Mouse (Mus musculus) forebrain, embryonic 13.5 days (tissue): ENCODE measurements around the gene Ccdc33. TPM values are rescaled to one million over a fixed set of nuclear protein-coding genes. Genes with fewer than 3 reads are reported as not detected.

Experiments used
- ATAC-seq: fragments of 200-750 bp; cut with Nextera tagmentation; 2 replicates; pipeline ENCODE4 v1.8.0; 2017
- H3K27ac ChIP-seq: fragments of 300-500 bp; sonication (generic); 2 replicates; pipeline ENCODE4 v1.5.1; 2015; ENCODE audit warnings: inconsistent platforms, mild to moderate bottlenecking, moderate library complexity
- H3K27me3 ChIP-seq: fragments of 300-500 bp; sonication (generic); 2 replicates; pipeline ENCODE4 v1.6.1; 2015; ENCODE audit warnings: mild to moderate bottlenecking, inconsistent platforms
- H3K36me3 ChIP-seq: fragments of 300-500 bp; sonication (generic); 2 replicates; pipeline ENCODE4 v1.6.1; 2015; ENCODE audit warnings: mild to moderate bottlenecking, inconsistent platforms; ENCODE audit not compliant: poor library complexity, severe bottlenecking
- H3K4me1 ChIP-seq: fragments of 300-500 bp; sonication (generic); 2 replicates; pipeline ENCODE4 v1.6.1; 2015; ENCODE audit warnings: inconsistent platforms
- H3K4me2 ChIP-seq: fragments of 300-500 bp; sonication (generic); 2 replicates; pipeline ENCODE4 v1.6.1; 2015; ENCODE audit warnings: inconsistent platforms, mild to moderate bottlenecking, moderate library complexity
- H3K4me3 ChIP-seq: fragments of 300-500 bp; sonication (generic); 2 replicates; pipeline ENCODE4 v1.5.1; 2015; ENCODE audit warnings: mild to moderate bottlenecking, inconsistent platforms
- H3K9ac ChIP-seq: fragments of 300-500 bp; sonication (generic); 2 replicates; pipeline ENCODE4 v1.6.1; 2015; ENCODE audit warnings: mild to moderate bottlenecking, inconsistent platforms
- H3K9me3 ChIP-seq: fragments of 300-500 bp; sonication (generic); replicated peaks from 2 replicates; pipeline ENCODE4 v1.6.1; 2016; ENCODE audit warnings: inconsistent platforms
- WGBS: fragments of 180-500 bp; shearing (Covaris S2); methylation state at CpG from one replicate; pipeline ENCODE4 v1.1.7; 2015; 5-methylcytosine and 5-hydroxymethylcytosine counted together
- polyA plus RNA-seq: library from polyadenylated mRNA; unstranded; fragments of >200 nt; fragmentation: Nextera tagmentation; extraction: Ambion mirVana; gene quantifications from 2 replicates; pipeline ENCODE4 v1.2.1, GENCODE M21; 2015

Gene Ccdc33
- polyA plus RNA-seq, 1 experiment from 2014 or later: 1.8 TPM

DNA sequence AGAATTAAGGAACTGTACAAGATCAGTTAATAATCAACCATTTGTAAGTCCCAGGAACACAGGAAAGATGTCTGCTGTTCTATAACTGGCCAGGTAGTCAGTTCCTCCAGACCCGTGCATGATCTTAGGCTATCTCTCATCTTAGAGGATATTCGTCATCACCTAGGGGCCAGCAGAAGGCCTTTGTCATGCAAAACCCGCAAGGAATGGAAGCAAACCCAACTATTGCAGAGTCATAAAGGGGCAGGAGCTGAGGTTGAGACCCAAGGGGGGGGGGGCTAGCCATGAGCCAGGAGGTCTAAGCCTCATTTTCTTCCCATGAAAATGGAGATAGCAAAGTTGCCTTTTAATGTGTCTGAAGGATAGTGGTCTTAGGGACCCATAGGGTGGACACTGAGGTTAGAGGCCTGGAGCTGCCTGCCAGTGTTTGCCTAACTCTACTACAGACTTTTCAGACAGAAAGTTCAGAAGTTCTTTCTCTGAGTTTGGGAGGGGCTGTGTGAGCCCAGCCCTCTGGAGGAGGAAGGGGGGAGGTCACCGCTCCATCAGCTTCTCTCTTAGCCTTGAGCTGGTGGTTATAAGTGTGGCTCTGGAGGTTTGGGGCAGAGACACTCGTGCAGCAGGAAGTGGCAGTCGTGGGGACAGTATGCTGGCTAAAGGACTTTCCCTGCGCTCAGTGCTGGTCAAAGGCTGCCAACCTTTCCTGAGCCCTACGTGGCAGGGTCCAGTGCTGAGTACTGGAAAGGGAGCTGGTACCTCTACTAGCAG is 104.0 kb downstream of the Ccdc33 start:
- 63% methylated on average over 8 of the region's 8 CpGs for WGBS
- Histone ChIP-seq H3K9me3 (no peaks in the 10 kb centered on the region), H3K4me1 (peaks cover 19% of the 10 kb centered on the region), H3K27ac (no peak overlapping the region), H3K4me3 (no peak overlapping the region), H3K4me2 (no peak overlapping the region), H3K27me3 (no peaks in the 10 kb centered on the region), H3K36me3 (no peaks in the 10 kb centered on the region), H3K9ac (no peak overlapping the region)
- no peak for ATAC-seq

DNA sequence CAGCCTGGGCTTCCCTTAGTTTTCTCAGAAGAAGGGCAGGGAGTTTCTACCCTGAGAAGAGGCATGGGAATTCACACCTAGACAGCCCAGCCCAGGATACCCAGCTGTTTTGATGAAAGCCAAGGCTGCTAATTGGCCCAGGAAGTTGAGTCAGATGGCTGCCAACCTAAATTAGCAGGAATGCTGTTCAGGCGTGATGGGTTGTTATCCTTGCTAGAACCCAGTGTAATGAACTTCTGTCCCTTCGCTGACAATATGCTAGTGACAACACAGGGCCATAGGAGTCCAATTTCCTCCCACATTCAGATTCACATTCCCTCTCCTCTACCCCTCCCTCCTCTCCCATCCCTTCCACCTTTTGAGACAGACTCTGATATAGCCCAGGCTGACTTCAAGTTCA is 105.7 kb downstream of the Ccdc33 start:
- WGBS: 46% methylated on average over 2 of the region's 2 CpGs
- Histone ChIP-seq H3K4me3 (no peak overlapping the region), H3K36me3 (no peaks in the 10 kb centered on the region), H3K9me3 (no peaks in the 10 kb centered on the region), H3K27me3 (no peaks in the 10 kb centered on the region), H3K9ac (no peak overlapping the region), H3K4me2 (no peak overlapping the region), H3K27ac (no peak overlapping the region; the same call in none of the 2 replicates), H3K4me1 (peaks cover 34% of the 10 kb centered on the region)
- peak; percentile 52 for ATAC-seq

DNA sequence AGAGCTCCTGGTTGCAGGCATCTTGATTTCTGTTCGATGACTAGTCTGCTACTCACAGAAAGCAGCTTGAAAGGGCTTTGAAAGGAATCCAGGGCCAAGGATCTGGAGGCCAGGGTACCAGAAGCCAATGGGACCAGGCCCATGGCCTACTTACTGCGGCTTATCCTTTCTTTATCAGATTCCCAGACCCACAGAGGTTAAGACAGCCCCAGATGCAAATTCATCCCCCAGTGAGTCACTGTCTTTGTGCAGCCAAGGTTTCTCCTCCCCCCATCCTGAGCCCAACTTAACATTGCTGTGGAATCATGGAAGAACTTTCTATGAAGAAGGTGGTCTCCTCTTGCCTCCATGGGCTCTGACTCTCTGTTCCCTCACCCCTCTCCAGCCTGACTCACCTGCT is 106.1 kb downstream of the Ccdc33 start:
- Histone ChIP-seq H3K9me3 (no peaks in the 10 kb centered on the region), H3K36me3 (no peaks in the 10 kb centered on the region), H3K9ac (no peak overlapping the region), H3K4me3 (no peak overlapping the region), H3K27me3 (no peaks in the 10 kb centered on the region), H3K4me2 (no peak overlapping the region), H3K4me1 (peaks cover 34% of the 10 kb centered on the region), H3K27ac (peak overlapping the region; percentile 15)
- ATAC-seq: no peak
- WGBS: 66% methylated on average over 2 of the region's 2 CpGs

DNA sequence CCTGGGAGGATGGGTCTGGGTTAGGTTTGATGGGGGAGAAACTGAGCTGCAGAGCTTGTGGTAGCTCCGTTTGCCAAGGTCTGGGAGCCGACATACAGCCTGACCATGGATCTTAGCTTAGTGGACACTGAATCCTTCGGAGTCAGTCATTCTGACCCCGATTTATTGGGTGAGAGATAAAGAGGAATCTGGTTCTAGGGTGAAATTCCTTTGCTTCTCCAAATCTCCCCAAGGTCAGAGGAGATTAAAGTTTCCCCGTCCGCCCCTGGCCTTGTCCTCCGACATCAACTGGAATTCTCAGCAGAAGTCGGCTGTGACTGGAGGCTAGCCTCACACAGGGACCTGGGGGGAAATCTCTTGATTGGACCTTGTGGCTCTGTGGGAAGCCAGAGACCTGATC is 107.1 kb downstream of the Ccdc33 start:
- H3K9me3 ChIP-seq: no peaks in the 10 kb centered on the region
- 85% methylated on average over 8 of the region's 8 CpGs for WGBS

DNA sequence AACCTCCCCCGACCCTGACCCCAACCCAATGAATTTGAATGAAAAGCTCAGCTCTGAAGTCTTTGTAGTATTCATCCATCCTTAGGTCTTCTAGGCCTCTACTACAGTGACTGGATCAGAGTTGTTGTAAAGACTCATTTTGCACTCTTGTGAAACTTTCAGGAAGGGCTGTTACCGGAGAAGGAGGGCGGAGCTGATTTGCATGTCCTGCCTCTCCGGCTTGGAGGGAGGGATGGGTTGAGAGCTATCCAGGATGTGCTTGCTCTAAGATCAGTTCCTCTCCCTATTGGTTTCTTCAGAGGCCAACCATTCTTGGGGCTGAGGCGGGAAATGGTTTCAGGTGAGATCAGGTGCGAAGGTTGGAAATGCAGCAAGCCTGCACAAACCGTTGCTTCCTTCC is 107.6 kb downstream of the Ccdc33 start:
- H3K27me3 ChIP-seq: no peaks in the 10 kb centered on the region
- no peaks in the 10 kb centered on the region for H3K36me3 ChIP-seq
- no peak overlapping the region for H3K4me3 ChIP-seq
- no peak overlapping the region for H3K9ac ChIP-seq
- WGBS: 56% methylated on average over 7 of the region's 7 CpGs
- H3K4me2 ChIP-seq: no peak overlapping the region
- ATAC-seq: no peak
- H3K27ac ChIP-seq: no peak overlapping the region
- no peaks in the 10 kb centered on the region for H3K9me3 ChIP-seq
- H3K4me1 ChIP-seq: peaks cover 34% of the 10 kb centered on the region

More for the DNA sequence above, 107.1 kb downstream of the Ccdc33 start:
- no peak for ATAC-seq
- Histone ChIP-seq H3K36me3 (no peaks in the 10 kb centered on the region), H3K27me3 (no peaks in the 10 kb centered on the region), H3K4me1 (peaks cover 34% of the 10 kb centered on the region), H3K4me2 (no peak overlapping the region), H3K9ac (no peak overlapping the region), H3K4me3 (no peak overlapping the region), H3K27ac (no peak overlapping the region)

DNA sequence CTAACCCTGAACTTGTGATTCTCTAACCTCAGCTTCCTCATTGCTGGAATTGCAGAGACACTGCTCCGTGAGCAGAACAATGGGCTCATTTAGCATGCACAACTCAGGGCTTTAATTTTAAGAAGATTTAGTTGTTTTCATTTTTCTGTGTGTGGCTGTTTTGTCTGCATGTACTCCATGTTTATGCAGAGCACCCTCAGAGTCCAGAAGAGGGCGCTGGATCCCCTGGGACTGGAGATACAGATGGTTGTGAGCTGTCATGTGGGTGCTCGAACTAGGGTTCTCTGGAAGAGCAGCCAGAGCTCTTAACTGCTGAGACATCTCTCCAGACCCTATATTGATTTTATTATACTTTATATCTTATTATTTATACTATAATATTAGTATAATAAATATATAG is 109.0 kb downstream of the Ccdc33 start:
- peak; percentile 11; the same call in 1 of the 2 replicates for ATAC-seq
- 43% methylated on average over 3 of the region's 3 CpGs for WGBS

DNA sequence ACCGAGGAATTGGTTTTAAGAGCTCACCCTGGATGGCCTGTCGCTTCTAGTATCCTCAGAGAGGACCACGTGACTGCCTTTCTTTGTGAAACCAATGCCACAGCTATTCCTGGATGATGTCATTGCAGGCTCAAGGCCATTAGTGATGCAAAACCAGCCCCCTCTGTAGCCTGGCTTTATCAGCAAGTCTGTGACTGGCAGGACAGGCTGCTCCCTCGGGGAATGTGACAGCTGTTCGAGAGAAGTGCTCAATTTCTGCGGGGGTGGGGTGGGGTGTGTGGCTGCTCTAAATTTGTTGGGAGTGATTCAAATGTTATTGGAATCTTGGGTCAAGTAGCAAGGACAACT is 109.6 kb downstream of the Ccdc33 start:
- ATAC-seq: peak; percentile 96
- Histone ChIP-seq H3K9ac (peak overlapping the region; percentile 47), H3K27ac (peak overlapping the region; percentile 89), H3K9me3 (no peaks in the 10 kb centered on the region), H3K36me3 (no peaks in the 10 kb centered on the region), H3K4me3 (peak overlapping the region; percentile 6; the same call in 1 of the 2 replicates), H3K4me2 (peak overlapping the region; percentile 48), H3K27me3 (no peaks in the 10 kb centered on the region), H3K4me1 (peaks cover 34% of the 10 kb centered on the region)
- WGBS: under 1% methylated on average over 6 of the region's 6 CpGs

More for the DNA sequence above, 109.0 kb downstream of the Ccdc33 start:
- no peaks in the 10 kb centered on the region for H3K27me3 ChIP-seq
- H3K36me3 ChIP-seq: no peaks in the 10 kb centered on the region
- H3K9ac ChIP-seq: no peak overlapping the region
- peak overlapping the region; percentile 89 for H3K27ac ChIP-seq
- no peaks in the 10 kb centered on the region for H3K9me3 ChIP-seq
- no peak overlapping the region for H3K4me3 ChIP-seq
- peak overlapping the region; percentile 48; the same call in 1 of the 2 replicates for H3K4me2 ChIP-seq
- H3K4me1 ChIP-seq: peaks cover 34% of the 10 kb centered on the region

DNA sequence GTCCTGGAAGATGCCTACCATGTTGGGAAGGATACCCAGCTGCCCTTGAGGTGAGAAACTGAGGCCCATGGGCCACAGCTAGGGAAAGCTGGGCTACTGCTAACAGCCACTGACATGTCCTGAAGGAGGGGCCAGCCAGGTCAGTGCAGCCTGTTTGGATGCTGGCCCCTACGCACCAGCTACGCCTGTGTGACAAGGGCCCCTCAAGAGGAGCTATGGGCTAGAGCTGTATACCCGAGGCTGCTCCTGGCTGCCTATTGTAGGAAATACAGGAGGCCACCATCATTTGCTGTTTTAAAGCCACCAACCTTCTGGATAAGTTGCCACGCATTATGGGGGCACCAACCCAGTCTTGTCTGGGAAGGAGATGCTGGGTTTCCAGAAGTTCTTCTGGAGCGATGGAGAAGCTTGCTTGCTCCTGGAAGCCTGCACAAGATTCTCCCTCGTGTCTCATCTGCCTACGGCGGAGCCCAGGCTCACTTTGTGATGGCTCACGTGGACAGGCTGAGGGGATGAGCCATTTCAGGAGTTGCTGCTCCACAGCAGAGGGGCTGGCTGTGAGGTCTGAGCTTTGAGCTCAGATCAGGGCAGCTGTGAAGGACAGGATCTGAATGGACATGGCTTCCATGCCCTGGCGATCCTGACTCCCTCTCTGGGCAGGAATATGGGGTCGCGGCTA is 110.1 kb downstream of the Ccdc33 start:
- no peaks in the 10 kb centered on the region for H3K36me3 ChIP-seq
- WGBS: 49% methylated on average over 12 of the region's 12 CpGs
- peak overlapping the region; percentile 89 for H3K27ac ChIP-seq
- H3K4me3 ChIP-seq: peak overlapping the region; percentile 6; the same call in 1 of the 2 replicates
- ATAC-seq: peak; percentile 70
- H3K27me3 ChIP-seq: no peaks in the 10 kb centered on the region
- peaks cover 33% of the 10 kb centered on the region for H3K4me1 ChIP-seq
- H3K9me3 ChIP-seq: no peaks in the 10 kb centered on the region
- peak overlapping the region; percentile 48 for H3K4me2 ChIP-seq
- peak overlapping the region; percentile 47 for H3K9ac ChIP-seq

DNA sequence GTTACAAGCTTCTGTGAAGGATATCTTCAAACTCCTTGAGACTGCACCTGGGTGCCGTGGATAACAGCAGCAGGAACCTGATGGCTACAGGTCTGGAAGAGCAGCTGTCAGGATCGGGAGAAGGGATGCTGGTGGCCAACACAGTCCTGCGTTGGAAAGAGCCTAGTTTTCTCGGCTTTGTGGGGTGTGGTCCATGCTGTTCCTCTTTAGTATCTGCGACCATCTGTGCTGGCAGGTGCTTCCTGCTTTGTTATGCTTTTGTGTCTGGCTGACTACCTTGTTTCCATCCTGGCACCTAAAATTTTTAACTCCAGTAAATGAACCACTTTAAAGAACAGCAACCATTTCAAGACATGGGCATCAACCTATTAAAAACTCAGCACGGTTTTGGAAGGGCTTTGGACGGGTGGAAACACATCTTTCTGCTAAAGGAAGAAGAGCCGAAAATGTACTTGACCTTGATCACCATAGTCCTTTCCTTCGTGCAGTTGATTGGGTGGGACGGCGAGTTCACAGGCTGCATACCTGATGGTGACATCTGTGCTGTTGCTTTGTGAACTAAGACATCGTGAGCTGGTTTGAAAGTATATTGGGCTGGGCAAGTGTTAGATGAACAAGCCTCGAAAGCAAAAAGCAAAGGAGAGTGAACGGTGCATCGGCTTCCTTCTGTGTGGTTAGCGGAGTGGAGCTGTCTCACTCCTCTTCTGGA is 112.7 kb downstream of the Ccdc33 start, which contains the start of gene Cyp11a1:
Gene Cyp11a1 (plus strand): TSS at position 659 of the 709 bp plus-strand sequence.
- Histone ChIP-seq H3K4me2 (no peak within 1 kb of the TSS), H3K4me3 (no peak within 1 kb of the TSS), H3K9ac (no peak within 1 kb of the TSS), H3K9me3 (no peaks in the 10 kb centered on the region), H3K27me3 (peaks cover 3% of the 10 kb centered on the region; the same call in 1 of the 2 replicates), H3K36me3 (no peaks in the 10 kb centered on the region), H3K27ac (no peak within 1 kb of the TSS; the same call in 1 of the 2 replicates), H3K4me1 (peaks cover 16% of the 10 kb centered on the region)
- no peak for ATAC-seq
- 86% methylated on average over 16 of the region's 16 CpGs for WGBS

DNA sequence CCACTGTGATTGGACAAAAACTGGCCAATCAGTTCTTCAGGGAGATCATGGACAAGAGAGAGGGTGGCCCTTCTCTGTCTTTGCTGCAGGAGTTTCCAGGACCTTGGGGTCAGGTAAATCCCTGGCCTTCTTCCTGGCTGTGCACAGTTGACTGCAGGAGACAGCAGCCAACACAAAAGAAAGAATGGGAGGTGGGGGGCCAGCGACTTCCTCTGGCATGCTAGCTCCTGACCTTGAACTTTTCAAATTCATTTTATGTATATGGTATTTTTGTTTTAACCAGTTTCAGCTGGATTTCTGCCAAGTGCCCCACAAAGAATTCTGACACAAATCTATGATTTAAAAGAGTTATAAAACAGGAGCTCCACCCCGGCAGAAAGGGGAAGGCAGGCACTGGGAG is 115.4 kb downstream of the Ccdc33 start:
- H3K4me3 ChIP-seq: no peak overlapping the region
- H3K27ac ChIP-seq: no peak overlapping the region
- ATAC-seq: no peak
- no peak overlapping the region for H3K4me2 ChIP-seq
- WGBS: 32% methylated on average over 2 of the region's 2 CpGs
- H3K4me1 ChIP-seq: peaks cover 3% of the 10 kb centered on the region
- H3K36me3 ChIP-seq: no peaks in the 10 kb centered on the region
- H3K27me3 ChIP-seq: peaks cover 23% of the 10 kb centered on the region
- no peaks in the 10 kb centered on the region for H3K9me3 ChIP-seq
- H3K9ac ChIP-seq: no peak overlapping the region

DNA sequence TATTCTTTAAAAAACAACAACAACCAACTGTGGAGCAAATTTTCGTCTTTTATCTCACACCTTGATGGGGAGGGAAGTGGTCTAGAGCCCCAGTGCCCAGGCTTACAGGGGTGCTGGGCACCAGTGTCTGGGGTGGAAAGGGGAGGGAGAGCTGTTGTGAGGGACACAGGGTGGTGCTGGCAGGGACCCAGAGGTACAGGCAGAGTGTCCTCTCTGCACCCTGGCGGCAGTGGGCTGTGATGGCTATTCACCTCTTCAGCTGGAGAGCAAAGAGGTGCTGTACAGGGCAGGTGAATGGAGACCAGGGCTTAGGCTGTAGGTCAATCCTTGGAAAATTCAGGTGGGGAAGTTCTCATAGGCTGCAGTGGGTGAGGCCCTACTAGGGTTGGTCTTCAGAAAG is 118.9 kb downstream of the Ccdc33 start:
- H3K36me3 ChIP-seq: no peaks in the 10 kb centered on the region
- no peaks in the 10 kb centered on the region for H3K9me3 ChIP-seq
- 58% methylated on average over 2 of the region's 2 CpGs for WGBS
- no peak for ATAC-seq
- H3K4me3 ChIP-seq: no peak overlapping the region
- peaks cover 37% of the 10 kb centered on the region for H3K27me3 ChIP-seq
- H3K27ac ChIP-seq: no peak overlapping the region
- H3K4me1 ChIP-seq: peaks cover 8% of the 10 kb centered on the region
- H3K4me2 ChIP-seq: no peak overlapping the region
- no peak overlapping the region for H3K9ac ChIP-seq

DNA sequence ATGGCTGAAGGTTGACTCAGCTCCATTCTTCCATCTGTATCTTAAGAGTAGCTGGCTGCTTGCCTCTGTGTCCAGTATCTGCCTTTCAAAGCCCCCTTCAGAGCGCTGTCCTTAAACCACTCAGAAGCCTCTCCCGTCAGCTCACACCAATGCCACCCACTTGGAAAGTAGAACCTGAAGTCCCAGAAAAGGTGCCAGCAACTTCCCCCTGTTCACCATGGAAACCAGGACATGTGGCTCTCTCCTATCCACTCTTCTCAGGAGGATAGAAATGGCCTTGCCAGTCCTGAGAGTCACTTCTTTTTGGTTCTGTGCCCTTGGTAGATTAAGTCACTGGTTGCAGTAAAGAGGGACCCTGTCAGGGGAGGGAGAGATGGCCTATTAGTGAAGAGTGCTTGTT is 119.9 kb downstream of the Ccdc33 start:
- Histone ChIP-seq H3K27ac (no peak overlapping the region), H3K36me3 (no peaks in the 10 kb centered on the region), H3K4me2 (no peak overlapping the region), H3K4me3 (no peak overlapping the region), H3K27me3 (peaks cover 37% of the 10 kb centered on the region), H3K4me1 (peaks cover 9% of the 10 kb centered on the region), H3K9me3 (no peaks in the 10 kb centered on the region), H3K9ac (no peak overlapping the region)
- WGBS: 51% methylated on average over 2 of the region's 2 CpGs
- no peak for ATAC-seq
